Mouse (Mus musculus) adipose tissue, adult 10 weeks (tissue): Measurements from ENCODE around the gene Rsl1d1. TPM values are rescaled to one million over a fixed set of nuclear protein-coding genes. Genes with fewer than 3 reads are reported as not detected.

Experiments
- polyA plus RNA-seq: library from polyadenylated mRNA; stranded (reverse); fragments of 350-450 nt; fragmentation: Illumina TruSeq; extraction: RNeasy Lipid Tissue Mini Kit (QIAGEN cat#74804); gene quantifications from one replicate; pipeline ENCODE4 v1.2.3, GENCODE M21; 2014; ENCODE audit warnings: low read depth, low replicate concordance

The Rsl1d1 gene
- 53.9 TPM for polyA plus RNA-seq

GRCm38 (mm10) chr16:11202571-11203554 lies at the start of gene Rsl1d1:
TSS of gene Rsl1d1 (minus strand) at chr16:11203331.

GRCm38 (mm10) chr16:11176208-11176883 lies 26.8 kb downstream of the Rsl1d1 start, which contains the start of gene Zc3h7a:
TSS of gene Zc3h7a (minus strand) at chr16:11176393.

Other genes with a start within 250 kb of the Rsl1d1 start
- gene Snn, start 142.4 kb downstream of the Rsl1d1 start, polyA plus RNA-seq: 25.3 TPM
- gene Litaf, start 137.2 kb downstream of the Rsl1d1 start, polyA plus RNA-seq: 131 TPM
- 31.3 TPM for gene Txndc11, start 68.7 kb downstream of the Rsl1d1 start, polyA plus RNA-seq
- 118 TPM for gene Zc3h7a, start 26.9 kb downstream of the Rsl1d1 start, polyA plus RNA-seq
- 69.0 TPM for gene Gspt1, start 51.0 kb upstream of the Rsl1d1 start, polyA plus RNA-seq
- gene Tnfrsf17, start 110.5 kb upstream of the Rsl1d1 start, polyA plus RNA-seq: 0.57 TPM
- 5.6 TPM for gene Snx29, start 119.6 kb upstream of the Rsl1d1 start, polyA plus RNA-seq